Mouse (Mus musculus) retina, postnatal 7 days (tissue): ENCODE measurements around the gene Clp1.

Experiments
- DNase-seq: peaks from one replicate; pipeline ENCODE4 v3.0.0-alpha.2; 2012; ENCODE audit warnings: low read depth, low spot score

The Clp1 gene

DNA sequence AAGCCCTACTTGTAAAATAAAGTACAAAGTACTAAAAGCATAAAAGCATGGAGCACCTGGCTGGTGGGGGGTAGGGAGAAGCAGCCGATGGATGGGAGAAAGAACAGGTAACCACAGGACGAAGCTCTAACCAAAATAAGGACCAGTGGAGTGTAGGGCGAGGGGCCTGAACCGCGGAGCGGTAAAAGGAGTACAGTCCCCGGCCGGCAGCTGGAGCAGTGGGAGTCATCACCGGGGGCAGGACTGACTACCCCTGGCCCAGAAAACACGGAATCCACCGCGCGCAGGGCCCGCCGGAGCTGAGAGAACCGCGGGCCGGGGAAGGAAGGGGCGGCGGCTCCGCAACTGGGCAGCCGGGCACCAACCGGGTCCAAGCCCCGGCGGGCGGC is 12.7 kb downstream of the Clp1 start:
- no peak for DNase-seq

DNA sequence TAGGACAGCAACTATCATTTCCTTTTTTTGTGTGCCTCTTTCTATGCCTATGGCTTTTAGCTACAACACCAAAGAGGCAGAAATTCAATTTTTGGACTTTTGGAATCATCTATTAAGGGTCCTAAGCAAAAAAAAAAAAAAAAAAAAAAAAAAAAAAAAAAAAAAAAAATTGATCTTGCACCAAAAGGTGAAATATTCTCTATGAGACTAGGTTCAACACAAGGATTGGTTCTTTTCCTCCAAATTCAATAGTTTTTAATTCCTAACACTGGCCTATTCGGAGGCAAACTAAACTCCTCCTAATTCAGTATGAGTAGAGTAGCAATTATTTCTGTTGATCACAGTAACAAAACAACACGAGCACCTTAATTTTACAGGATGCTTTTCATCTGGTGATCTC is 15.3 kb downstream of the Clp1 start:
- no peak for DNase-seq

GRCm38 (mm10) chr2:84707523-84707922 is 19.6 kb downstream of the Clp1 start:
- DNase-seq: no peak

DNA sequence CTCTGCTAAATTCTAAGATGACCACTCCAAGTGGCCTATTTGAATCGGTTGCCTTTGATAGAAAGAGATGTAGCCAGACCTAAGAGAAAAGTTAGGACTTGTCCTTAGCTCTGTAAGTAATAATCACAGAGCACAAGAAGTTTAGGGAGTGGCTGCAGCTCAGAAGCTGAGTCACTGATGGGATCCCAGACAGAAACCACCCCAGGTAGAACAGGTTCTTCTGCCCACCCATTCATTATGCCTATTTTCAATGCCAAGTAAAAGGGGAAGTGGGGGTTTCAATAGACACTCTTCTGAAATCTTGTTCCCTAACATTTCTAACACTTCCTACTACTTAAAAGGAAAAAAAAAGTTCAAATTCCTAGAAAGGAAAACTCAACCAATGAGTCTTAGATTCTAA is 21.9 kb downstream of the Clp1 start:
- DNase-seq: no peak

DNA sequence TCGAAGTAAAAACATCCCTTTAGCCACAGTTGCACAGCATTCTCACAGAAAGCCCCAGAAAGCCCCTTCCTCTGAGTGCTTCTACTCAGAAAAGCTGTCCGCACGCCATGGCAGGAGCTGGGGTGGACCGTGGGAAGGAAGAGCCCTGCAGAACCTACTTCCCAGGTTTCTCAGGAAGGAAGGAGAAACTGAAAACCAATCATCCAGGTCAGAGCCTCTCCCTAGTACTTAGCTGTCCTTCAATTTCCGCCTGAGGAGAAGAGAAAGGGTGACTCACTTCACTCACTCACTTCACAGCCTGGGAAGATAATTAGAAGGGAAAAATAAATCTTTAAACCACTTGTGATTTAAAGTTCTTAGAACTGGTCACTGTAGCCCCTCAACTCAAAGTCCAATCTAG is 22.8 kb downstream of the Clp1 start:
- no peak for DNase-seq

- DNase-seq: peak; percentile 25
Measured at GRCm38 (mm10) chr2:84703497-84703896, 23.7 kb downstream of the Clp1 start.

GRCm38 (mm10) chr2:84695007-84695695 is 32.0 kb downstream of the Clp1 start:
- DNase-seq: no peak

GRCm38 (mm10) chr2:84690050-84690449 is 37.1 kb downstream of the Clp1 start:
- no peak for DNase-seq

- no peak for DNase-seq
Measured at GRCm38 (mm10) chr2:84688080-84688844, 38.9 kb downstream of the Clp1 start.

DNA sequence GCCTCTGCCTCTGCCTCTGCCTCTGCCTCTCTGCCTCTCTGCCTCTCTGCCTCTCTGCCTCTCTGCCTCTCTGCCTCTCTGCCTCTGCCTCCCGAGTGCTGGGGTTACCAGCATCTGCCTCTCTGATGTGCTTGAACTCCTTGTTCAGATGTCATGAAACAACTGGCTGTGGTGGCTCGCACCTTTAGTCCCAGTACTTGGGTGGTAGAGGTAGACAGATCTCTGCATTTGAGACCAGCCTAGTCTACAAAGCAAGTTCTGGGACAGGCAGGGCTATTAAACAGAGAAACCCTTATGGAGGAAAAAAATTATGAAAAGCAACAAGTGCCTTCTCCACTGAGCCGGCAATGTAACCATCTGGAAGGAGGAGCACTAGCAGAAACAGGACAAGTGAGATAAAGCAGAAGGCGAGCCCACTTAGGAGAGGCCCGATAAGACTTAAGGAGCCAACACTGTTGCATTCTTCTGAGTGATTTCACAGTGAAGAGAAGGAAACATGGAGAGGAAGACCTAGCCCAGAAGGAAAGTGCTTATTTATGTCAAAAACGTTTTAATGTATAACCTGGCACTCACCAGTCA is 44.5 kb downstream of the Clp1 start:
- DNase-seq: no peak

- DNase-seq: no peak
Measured at GRCm38 (mm10) chr2:84679016-84679415, 48.1 kb downstream of the Clp1 start, which contains the start of gene Tmx2. Gene Tmx2, minus strand, starts transcription at chr2:84679140.

DNA sequence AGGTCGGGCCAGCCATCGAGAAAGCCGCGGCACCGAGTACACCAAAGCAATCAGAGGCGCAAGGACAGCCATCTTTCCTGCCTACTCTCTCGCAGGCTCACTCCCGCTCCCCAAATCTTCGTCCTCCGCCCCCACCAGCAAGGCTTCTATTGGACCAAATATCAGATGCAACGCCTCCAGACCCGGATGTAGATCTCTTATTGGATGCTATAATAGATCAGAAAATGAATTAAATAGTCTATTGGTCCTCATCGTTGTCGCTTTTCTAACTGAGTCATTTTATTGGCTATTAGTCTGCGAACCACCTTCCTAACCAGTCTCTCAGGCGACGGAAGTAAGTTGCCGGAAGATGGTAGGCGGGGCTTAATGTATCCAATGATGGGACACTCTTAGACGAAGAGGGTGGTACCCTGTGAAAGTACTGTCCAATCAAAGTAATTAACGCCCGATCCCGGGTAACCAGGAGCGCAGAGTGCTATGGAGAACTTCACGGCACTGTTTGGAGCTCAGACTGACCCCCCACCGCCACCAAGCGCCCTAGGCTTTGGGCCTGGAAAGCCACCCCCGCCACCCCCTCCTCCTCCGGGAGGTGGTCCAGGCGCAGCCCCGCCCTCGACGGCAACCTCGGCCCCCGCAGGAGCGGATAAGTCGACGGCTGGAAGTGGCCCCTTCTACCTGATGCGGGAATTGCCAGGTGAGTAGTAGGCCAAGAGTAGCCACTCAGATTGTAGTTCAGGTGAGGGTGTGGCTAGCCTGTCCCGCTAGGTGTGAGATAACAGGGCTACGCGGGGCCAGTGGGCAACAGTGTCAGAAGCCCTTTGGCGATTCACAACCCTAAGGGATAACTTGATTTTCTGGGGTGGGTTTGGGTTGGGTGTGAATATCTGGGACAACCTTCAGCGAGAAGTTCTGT is 48.9 kb downstream of the Clp1 start, which contains the start of the genes Gm28635 and Med19:
Gene Gm28635 (minus strand): TSS at position 74 of the 913 bp plus-strand sequence.
Gene Med19 (plus strand): TSS at position 435 of the 913 bp plus-strand sequence.
- peak; percentile 98 for DNase-seq

DNA sequence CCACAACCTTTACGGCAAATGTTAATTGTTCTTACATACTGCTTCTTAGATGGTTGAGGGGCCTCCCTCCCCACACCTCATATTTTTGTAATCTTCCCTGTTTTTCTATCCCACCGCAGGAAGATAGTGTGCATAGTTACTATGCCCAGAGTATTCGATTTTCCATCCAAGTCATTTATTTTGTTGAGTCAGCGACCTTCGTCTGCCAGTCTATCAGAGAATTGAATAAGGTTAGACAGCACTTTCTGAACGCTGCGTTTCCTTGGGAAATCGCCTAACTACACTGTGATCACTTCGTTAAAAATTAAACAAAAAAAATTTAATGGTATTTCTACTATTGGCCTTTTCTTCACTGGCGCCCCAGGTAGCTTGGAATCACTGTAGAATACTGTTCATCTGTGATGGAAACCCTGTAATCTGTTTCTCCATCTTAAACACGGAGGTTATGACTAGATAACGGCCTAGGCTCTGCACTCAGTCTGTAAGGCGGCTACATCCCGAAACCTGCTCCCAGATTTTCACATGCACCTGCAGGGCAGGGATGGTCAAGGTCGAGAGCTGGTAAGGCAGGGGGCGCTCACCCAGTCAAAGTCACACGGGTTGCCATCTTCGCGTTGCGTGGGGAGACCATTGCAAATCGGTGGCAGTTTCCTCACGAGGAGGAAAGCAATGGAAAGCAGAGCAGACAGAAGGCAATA is 49.7 kb downstream of the Clp1 start:
- DNase-seq: peak; percentile 29
